Mouse (Mus musculus) B cell, adult 2 months (primary cell): ENCODE data around the gene Olfr888.

Source experiments
- DNase-seq, 2 experiments: peaks; one replicate each; pipeline ENCODE4 v3.0.0; 2022

Gene Olfr888

GRCm38 (mm10) chr9:38107828-38108227 is at the start of gene Olfr888:
Gene Olfr888 (plus strand): TSS chr9:38108128.
- no peak for DNase-seq

GRCm38 (mm10) chr9:38061022-38061421 is 46.9 kb upstream of the Olfr888 start, which contains the start of gene Olfr885:
Gene Olfr885 (plus strand): TSS chr9:38061322.
- DNase-seq, result no peak

- DNase-seq, result no peak
These were observed 24.2 kb upstream of the Olfr888 start, which contains the start of gene Olfr887 for GRCm38 (mm10) chr9:38083772-38084171. Gene Olfr887 (plus strand): TSS chr9:38084072.

GRCm38 (mm10) chr9:38114898-38115297 is 7.0 kb downstream of the Olfr888 start, which contains the start of gene Olfr889:
Gene Olfr889 (plus strand): TSS chr9:38115198.
- no peak for DNase-seq

GRCm38 (mm10) chr9:38142217-38142616 is 34.3 kb downstream of the Olfr888 start, which contains the start of gene Olfr890:
Gene Olfr890 (plus strand): TSS chr9:38142517.
- DNase-seq, result no peak
